Mouse (Mus musculus): ENCODE data around the gene Rcn3. TPM values are rescaled to one million over a fixed set of nuclear protein-coding genes. Genes with fewer than 3 reads are reported as not detected.

Rcn3 gene
- total and polyA plus RNA-seq, 3 experiments = 16.0 to 43.0 TPM; not detected in 1

- Histone ChIP-seq H3K4me1 (ENCODE audit: control insufficient read depth in 1 of 2, insufficient read depth in 2 of 2, low read length in 2 of 2) (no peaks in the 10 kb centered on the region), H3K9ac (ENCODE audit: control insufficient read depth, low read depth, low read length, poor library complexity, severe bottlenecking) (no peak overlapping the region), H3K27ac (ENCODE audit: control insufficient read depth, low read depth, low read length) (no peak overlapping the region), H3K9me3 (replicated peaks; ENCODE audit: insufficient read depth, low read length) (no peaks in the 10 kb centered on the region), H3K27me3 (ENCODE audit: control insufficient read depth in 1 of 2, insufficient read depth in 2 of 2, low read length in 2 of 2) (no peaks in the 10 kb centered on the region), H3K79me2 (ENCODE audit: control insufficient read depth, insufficient read depth, low read length, poor library complexity) (no peaks in the 10 kb centered on the region), H3K4me3 (ENCODE audit: control insufficient read depth in 1 of 2, insufficient read depth in 1 of 2, low read depth in 2 of 2, low read length in 2 of 2) (no peak overlapping the region), H3K36me3 (ENCODE audit: control insufficient read depth in 1 of 2, insufficient read depth in 2 of 2, low read length in 2 of 2) (peaks cover 0 to 5% of the 10 kb centered on the region in 2 experiments; a peak in 2 of 4 replicates)
- DNase-seq (ENCODE audit: low read depth, low spot score) = no peak
- TF ChIP-seq MAZ (IDR thresholded peaks at IDR 0.05; ENCODE audit: low read depth, low read length) = no peak
- TF ChIP-seq SMC3 (IDR thresholded peaks at IDR 0.05; ENCODE audit: low read depth, low read length) = no peak
- TF ChIP-seq MAX (IDR thresholded peaks at IDR 0.05; ENCODE audit: low read length) = no peak
- TF ChIP-seq CTCF (IDR thresholded peaks at IDR 0.05 in 2 of 3, conservative IDR thresholded peaks at IDR 0.05 in 1 of 3; ENCODE audit: control insufficient read depth in 1 of 3, insufficient read depth in 1 of 3, low read depth in 2 of 3, low read length in 3 of 3, poor library complexity in 1 of 3, severe bottlenecking in 1 of 3) = no peak
- TF ChIP-seq GATA1 (IDR thresholded peaks at IDR 0.05; ENCODE audit: low read depth, low read length) = no peak
- no peak for TF ChIP-seq POLR2AphosphoS5 (IDR thresholded peaks at IDR 0.05; ENCODE audit: borderline replicate concordance, low read depth, low read length)
- TF ChIP-seq TCF12 (IDR thresholded peaks at IDR 0.05; ENCODE audit: low read depth, low read length) = no peak
- TF ChIP-seq USF2 (IDR thresholded peaks at IDR 0.05; ENCODE audit: borderline replicate concordance in 1 of 2, insufficient read depth in 1 of 2, low read depth in 1 of 2, low read length in 2 of 2) = no peak
- no peak for TF ChIP-seq NRF1 (IDR thresholded peaks at IDR 0.05; ENCODE audit: insufficient read depth, low read depth, low read length, poor library complexity, severe bottlenecking)
- TF ChIP-seq SIN3A (IDR thresholded peaks at IDR 0.05; ENCODE audit: low read length) = no peak
- no peak for TF ChIP-seq MXI1 (IDR thresholded peaks at IDR 0.05; ENCODE audit: low read depth, low read length)
- TF ChIP-seq MYC (IDR thresholded peaks at IDR 0.05; ENCODE audit: low read depth, low read length) = no peak
- TF ChIP-seq JUND (IDR thresholded peaks at IDR 0.05; ENCODE audit: low read depth, low read length) = no peak
- no peak for TF ChIP-seq USF1 (IDR thresholded peaks at IDR 0.05; ENCODE audit: low read depth, low read length)
- no peak for TF ChIP-seq UBTF (IDR thresholded peaks at IDR 0.05; ENCODE audit: borderline replicate concordance, insufficient read depth, low read depth, low read length)
- TF ChIP-seq RAD21 (IDR thresholded peaks at IDR 0.05; ENCODE audit: low read depth, low read length) = no peak
- TF ChIP-seq ZMIZ1 (IDR thresholded peaks at IDR 0.05; ENCODE audit: low read depth, low read length) = no peak
- TF ChIP-seq ZC3H11A (IDR thresholded peaks at IDR 0.05; ENCODE audit: low read depth, low read length) = no peak
- TF ChIP-seq MAFK (IDR thresholded peaks at IDR 0.05; ENCODE audit: borderline replicate concordance, low read depth, low read length) = no peak
- TF ChIP-seq NELFE (IDR thresholded peaks at IDR 0.05; ENCODE audit: low read depth, low read length) = no peak
Measured at GRCm38 (mm10) chr7:45033722-45034359, 58.2 kb downstream of the Rcn3 start.

Other genes with a start within 250 kb of the Rcn3 start
Only the 30 nearest of the 35 such genes appear.
- 44.1 and 46.4 TPM in 2 replicates for gene Ptov1, start 222.4 kb downstream of the Rcn3 start, total RNA-seq (2012; rRNA removed)
- gene Ptov1, start 222.4 kb downstream of the Rcn3 start, polyA plus RNA-seq (2012; ENCODE audit: insufficient read depth in 1 of 2, insufficient read length in 2 of 2, low read depth in 1 of 2, low replicate concordance in 2 of 2, missing spikeins in 1 of 2) = 100 to 1,000 TPM in 1 of 2 experiments, not detected in 1; 168 TPM
- gene Med25, start 199.5 kb downstream of the Rcn3 start, total RNA-seq (2012; rRNA removed) = 50.5 and 53.9 TPM in 2 replicates
- 100 to 1,000 TPM in 1 of 2 experiments, not detected in 1; 118 TPM for gene Med25, start 199.5 kb downstream of the Rcn3 start, polyA plus RNA-seq (2012; ENCODE audit: insufficient read depth in 1 of 2, insufficient read length in 2 of 2, low read depth in 1 of 2, low replicate concordance in 2 of 2, missing spikeins in 1 of 2)
- 6.8 and 9.4 TPM in 2 replicates for gene Fuz, start 196.1 kb downstream of the Rcn3 start, total RNA-seq (2012; rRNA removed)
- 10 to 100 TPM in 1 of 2 experiments, not detected in 1; 18.1 TPM for gene Fuz, start 196.1 kb downstream of the Rcn3 start, polyA plus RNA-seq (2012; ENCODE audit: insufficient read depth in 1 of 2, insufficient read length in 2 of 2, low read depth in 1 of 2, low replicate concordance in 2 of 2, missing spikeins in 1 of 2)
- gene Ap2a1, start 162.7 kb downstream of the Rcn3 start, total RNA-seq (2012; rRNA removed) = 54.0 and 54.4 TPM in 2 replicates
- gene Ap2a1, start 162.7 kb downstream of the Rcn3 start, polyA plus RNA-seq (2012; ENCODE audit: insufficient read depth in 1 of 2, insufficient read length in 2 of 2, low read depth in 1 of 2, low replicate concordance in 2 of 2, missing spikeins in 1 of 2) = 100 to 1,000 TPM in 1 of 2 experiments, 10 to 100 TPM in 1; 73.1 to 107 TPM
- gene Tsks, start 149.0 kb downstream of the Rcn3 start, total RNA-seq (2012; rRNA removed) = 0.10 TPM in 1 of 2 replicates, not detected in the other
- under 1 TPM in 1 of 2 experiments, not detected in 1; 0.08 TPM for gene Tsks, start 149.0 kb downstream of the Rcn3 start, polyA plus RNA-seq (2012; ENCODE audit: insufficient read depth in 1 of 2, insufficient read length in 2 of 2, low read depth in 1 of 2, low replicate concordance in 2 of 2, missing spikeins in 1 of 2)
- gene Cpt1c, start 117.4 kb downstream of the Rcn3 start, total RNA-seq (2012; rRNA removed) = 0.20 and 0.35 TPM in 2 replicates
- gene Cpt1c, start 117.4 kb downstream of the Rcn3 start, polyA plus RNA-seq (2012; ENCODE audit: insufficient read depth in 1 of 2, insufficient read length in 2 of 2, low read depth in 1 of 2, low replicate concordance in 2 of 2, missing spikeins in 1 of 2) = under 1 TPM in 1 of 2 experiments, not detected in 1; 0.81 TPM
- gene Prmt1, start 105.7 kb downstream of the Rcn3 start, total RNA-seq (2012; rRNA removed) = 317 and 339 TPM in 2 replicates
- gene Prmt1, start 105.7 kb downstream of the Rcn3 start, polyA plus RNA-seq (2012; ENCODE audit: insufficient read depth in 1 of 2, insufficient read length in 2 of 2, low read depth in 1 of 2, low replicate concordance in 2 of 2, missing spikeins in 1 of 2) = 100 to 1,000 TPM; 254 to 715 TPM
- 78.6 and 83.4 TPM in 2 replicates for gene Irf3, start 94.6 kb downstream of the Rcn3 start, total RNA-seq (2012; rRNA removed)
- 10 to 100 TPM in 1 of 2 experiments, not detected in 1; 82.1 TPM for gene Irf3, start 94.6 kb downstream of the Rcn3 start, polyA plus RNA-seq (2012; ENCODE audit: insufficient read depth in 1 of 2, insufficient read length in 2 of 2, low read depth in 1 of 2, low replicate concordance in 2 of 2, missing spikeins in 1 of 2)
- 13.4 and 16.6 TPM in 2 replicates for gene Bcl2l12, start 93.5 kb downstream of the Rcn3 start, total RNA-seq (2012; rRNA removed)
- 10 to 100 TPM in 1 of 2 experiments, not detected in 1; 24.6 TPM for gene Bcl2l12, start 93.5 kb downstream of the Rcn3 start, polyA plus RNA-seq (2012; ENCODE audit: insufficient read depth in 1 of 2, insufficient read length in 2 of 2, low read depth in 1 of 2, low replicate concordance in 2 of 2, missing spikeins in 1 of 2)
- gene Scaf1, start 75.9 kb downstream of the Rcn3 start, total RNA-seq (2012; rRNA removed) = 17.7 and 18.3 TPM in 2 replicates
- 10 to 100 TPM; 34.4 to 81.5 TPM for gene Scaf1, start 75.9 kb downstream of the Rcn3 start, polyA plus RNA-seq (2012; ENCODE audit: insufficient read depth in 1 of 2, insufficient read length in 2 of 2, low read depth in 1 of 2, low replicate concordance in 2 of 2, missing spikeins in 1 of 2)
- 4.2 and 5.0 TPM in 2 replicates for gene Rras, start 74.3 kb downstream of the Rcn3 start, total RNA-seq (2012; rRNA removed)
- 10 to 100 TPM in 1 of 2 experiments, not detected in 1; 24.1 TPM for gene Rras, start 74.3 kb downstream of the Rcn3 start, polyA plus RNA-seq (2012; ENCODE audit: insufficient read depth in 1 of 2, insufficient read length in 2 of 2, low read depth in 1 of 2, low replicate concordance in 2 of 2, missing spikeins in 1 of 2)
- 3.3 and 3.5 TPM in 2 replicates for gene Prr12, start 39.3 kb downstream of the Rcn3 start, total RNA-seq (2012; rRNA removed)
- 10 to 100 TPM in 1 of 2 experiments, not detected in 1; 32.1 TPM for gene Prr12, start 39.3 kb downstream of the Rcn3 start, polyA plus RNA-seq (2012; ENCODE audit: insufficient read depth in 1 of 2, insufficient read length in 2 of 2, low read depth in 1 of 2, low replicate concordance in 2 of 2, missing spikeins in 1 of 2)
- 49.9 and 50.7 TPM in 2 replicates for gene Nosip, start 29.8 kb downstream of the Rcn3 start, total RNA-seq (2012; rRNA removed)
- gene Nosip, start 29.8 kb downstream of the Rcn3 start, polyA plus RNA-seq (2012; ENCODE audit: insufficient read depth in 1 of 2, insufficient read length in 2 of 2, low read depth in 1 of 2, low replicate concordance in 2 of 2, missing spikeins in 1 of 2) = 10 to 100 TPM in 1 of 2 experiments, not detected in 1; 78.9 TPM
- gene Prrg2, start 29.5 kb downstream of the Rcn3 start, total RNA-seq (2012; rRNA removed) = 7.5 and 7.7 TPM in 2 replicates
- 10 to 100 TPM in 1 of 2 experiments, not detected in 1; 16.9 TPM for gene Prrg2, start 29.5 kb downstream of the Rcn3 start, polyA plus RNA-seq (2012; ENCODE audit: insufficient read depth in 1 of 2, insufficient read length in 2 of 2, low read depth in 1 of 2, low replicate concordance in 2 of 2, missing spikeins in 1 of 2)
- 0.26 and 0.27 TPM in 2 replicates for gene Fcgrt, start 11.6 kb upstream of the Rcn3 start, total RNA-seq (2012; rRNA removed)
- 1 to 10 TPM in 1 of 2 experiments, not detected in 1; 1.7 TPM for gene Fcgrt, start 11.6 kb upstream of the Rcn3 start, polyA plus RNA-seq (2012; ENCODE audit: insufficient read depth in 1 of 2, insufficient read length in 2 of 2, low read depth in 1 of 2, low replicate concordance in 2 of 2, missing spikeins in 1 of 2)
- 2,482 and 2,708 TPM in 2 replicates for gene Rps11, start 32.2 kb upstream of the Rcn3 start, total RNA-seq (2012; rRNA removed)
- 1,000 to 10,000 TPM; 3,189 to 5,434 TPM for gene Rps11, start 32.2 kb upstream of the Rcn3 start, polyA plus RNA-seq (2012; ENCODE audit: insufficient read depth in 1 of 2, insufficient read length in 2 of 2, low read depth in 1 of 2, low replicate concordance in 2 of 2, missing spikeins in 1 of 2)
- gene Rpl13a, start 36.5 kb upstream of the Rcn3 start, total RNA-seq (2012; rRNA removed) = 2,773 and 3,160 TPM in 2 replicates
- gene Rpl13a, start 36.5 kb upstream of the Rcn3 start, polyA plus RNA-seq (2012; ENCODE audit: insufficient read depth in 1 of 2, insufficient read length in 2 of 2, low read depth in 1 of 2, low replicate concordance in 2 of 2, missing spikeins in 1 of 2) = 1,000 to 10,000 TPM; 2,091 to 3,727 TPM
- 0.69 and 3.9 TPM in 2 replicates for gene Gm45713, start 44.0 kb upstream of the Rcn3 start, total RNA-seq (2012; rRNA removed)
- gene Gm45713, start 44.0 kb upstream of the Rcn3 start, polyA plus RNA-seq (2012; ENCODE audit: insufficient read depth in 1 of 2, insufficient read length in 2 of 2, low read depth in 1 of 2, low replicate concordance in 2 of 2, missing spikeins in 1 of 2) = not detected
- gene Flt3l, start 44.2 kb upstream of the Rcn3 start, total RNA-seq (2012; rRNA removed) = 9.5 and 13.0 TPM in 2 replicates
- 10 to 100 TPM in 1 of 2 experiments, not detected in 1; 35.4 TPM for gene Flt3l, start 44.2 kb upstream of the Rcn3 start, polyA plus RNA-seq (2012; ENCODE audit: insufficient read depth in 1 of 2, insufficient read length in 2 of 2, low read depth in 1 of 2, low replicate concordance in 2 of 2, missing spikeins in 1 of 2)
- 119 and 141 TPM in 2 replicates for gene Pih1d1, start 62.1 kb upstream of the Rcn3 start, total RNA-seq (2012; rRNA removed)
- 100 to 1,000 TPM in 1 of 2 experiments, not detected in 1; 148 TPM for gene Pih1d1, start 62.1 kb upstream of the Rcn3 start, polyA plus RNA-seq (2012; ENCODE audit: insufficient read depth in 1 of 2, insufficient read length in 2 of 2, low read depth in 1 of 2, low replicate concordance in 2 of 2, missing spikeins in 1 of 2)
- 33.9 and 34.0 TPM in 2 replicates for gene Aldh16a1, start 62.4 kb upstream of the Rcn3 start, total RNA-seq (2012; rRNA removed)
- gene Aldh16a1, start 62.4 kb upstream of the Rcn3 start, polyA plus RNA-seq (2012; ENCODE audit: insufficient read depth in 1 of 2, insufficient read length in 2 of 2, low read depth in 1 of 2, low replicate concordance in 2 of 2, missing spikeins in 1 of 2) = 10 to 100 TPM in 1 of 2 experiments, not detected in 1; 61.6 TPM
- 0.23 TPM in 2 replicates for gene Slc17a7, start 71.7 kb upstream of the Rcn3 start, total RNA-seq (2012; rRNA removed)
- 1 to 10 TPM in 1 of 2 experiments, not detected in 1; 1.0 TPM for gene Slc17a7, start 71.7 kb upstream of the Rcn3 start, polyA plus RNA-seq (2012; ENCODE audit: insufficient read depth in 1 of 2, insufficient read length in 2 of 2, low read depth in 1 of 2, low replicate concordance in 2 of 2, missing spikeins in 1 of 2)
- not detected in 2 replicates for gene Gfy, start 87.3 kb upstream of the Rcn3 start, total RNA-seq (2012; rRNA removed)
- gene Gfy, start 87.3 kb upstream of the Rcn3 start, polyA plus RNA-seq (2012; ENCODE audit: insufficient read depth in 1 of 2, insufficient read length in 2 of 2, low read depth in 1 of 2, low replicate concordance in 2 of 2, missing spikeins in 1 of 2) = not detected
- gene Pth2, start 88.8 kb upstream of the Rcn3 start, total RNA-seq (2012; rRNA removed) = not detected in 2 replicates
- not detected for gene Pth2, start 88.8 kb upstream of the Rcn3 start, polyA plus RNA-seq (2012; ENCODE audit: insufficient read depth in 1 of 2, insufficient read length in 2 of 2, low read depth in 1 of 2, low replicate concordance in 2 of 2, missing spikeins in 1 of 2)
- gene Ccdc155, start 112.7 kb upstream of the Rcn3 start, total RNA-seq (2012; rRNA removed) = 0.16 and 0.27 TPM in 2 replicates
- under 1 TPM in 1 of 2 experiments, not detected in 1; 0.38 TPM for gene Ccdc155, start 112.7 kb upstream of the Rcn3 start, polyA plus RNA-seq (2012; ENCODE audit: insufficient read depth in 1 of 2, insufficient read length in 2 of 2, low read depth in 1 of 2, low replicate concordance in 2 of 2, missing spikeins in 1 of 2)
- gene Dkkl1, start 119.9 kb upstream of the Rcn3 start, total RNA-seq (2012; rRNA removed) = 8.5 and 9.2 TPM in 2 replicates
- gene Dkkl1, start 119.9 kb upstream of the Rcn3 start, polyA plus RNA-seq (2012; ENCODE audit: insufficient read depth in 1 of 2, insufficient read length in 2 of 2, low read depth in 1 of 2, low replicate concordance in 2 of 2, missing spikeins in 1 of 2) = 10 to 100 TPM in 1 of 2 experiments, not detected in 1; 32.0 TPM
- gene Tead2, start 123.5 kb upstream of the Rcn3 start, total RNA-seq (2012; rRNA removed) = 0.19 TPM in 1 of 2 replicates, not detected in the other
- under 1 TPM in 1 of 2 experiments, not detected in 1; 0.38 TPM for gene Tead2, start 123.5 kb upstream of the Rcn3 start, polyA plus RNA-seq (2012; ENCODE audit: insufficient read depth in 1 of 2, insufficient read length in 2 of 2, low read depth in 1 of 2, low replicate concordance in 2 of 2, missing spikeins in 1 of 2)
- gene Cd37, start 146.9 kb upstream of the Rcn3 start, total RNA-seq (2012; rRNA removed) = 17.2 and 22.4 TPM in 2 replicates
- 100 to 1,000 TPM in 1 of 2 experiments, not detected in 1; 111 TPM for gene Cd37, start 146.9 kb upstream of the Rcn3 start, polyA plus RNA-seq (2012; ENCODE audit: insufficient read depth in 1 of 2, insufficient read length in 2 of 2, low read depth in 1 of 2, low replicate concordance in 2 of 2, missing spikeins in 1 of 2)
- not detected in 2 replicates for gene Slc6a16, start 148.9 kb upstream of the Rcn3 start, total RNA-seq (2012; rRNA removed)
- gene Slc6a16, start 148.9 kb upstream of the Rcn3 start, polyA plus RNA-seq (2012; ENCODE audit: insufficient read depth in 1 of 2, insufficient read length in 2 of 2, low read depth in 1 of 2, low replicate concordance in 2 of 2, missing spikeins in 1 of 2) = not detected
- gene Slc6a21, start 185.3 kb upstream of the Rcn3 start, total RNA-seq (2012; rRNA removed) = not detected in 2 replicates
- gene Slc6a21, start 185.3 kb upstream of the Rcn3 start, polyA plus RNA-seq (2012; ENCODE audit: insufficient read depth in 1 of 2, insufficient read length in 2 of 2, low read depth in 1 of 2, low replicate concordance in 2 of 2, missing spikeins in 1 of 2) = not detected

Data from MEL (cell line).